Mouse (Mus musculus): ENCODE data around the gene Gm17783.
"Not testable (repeated sequence)": the region's sequence is repeated elsewhere in the genome, so short reads cannot be mapped to it uniquely, and the experiment has no call there.

The Gm17783 gene

GRCm38 (mm10) chr16:45531950-45532349 is at the start of gene Gm17783:
Gene Gm17783 (minus strand): TSS chr16:45532050.
- DNase-seq (ENCODE audit: low read depth): no peak

DNA sequence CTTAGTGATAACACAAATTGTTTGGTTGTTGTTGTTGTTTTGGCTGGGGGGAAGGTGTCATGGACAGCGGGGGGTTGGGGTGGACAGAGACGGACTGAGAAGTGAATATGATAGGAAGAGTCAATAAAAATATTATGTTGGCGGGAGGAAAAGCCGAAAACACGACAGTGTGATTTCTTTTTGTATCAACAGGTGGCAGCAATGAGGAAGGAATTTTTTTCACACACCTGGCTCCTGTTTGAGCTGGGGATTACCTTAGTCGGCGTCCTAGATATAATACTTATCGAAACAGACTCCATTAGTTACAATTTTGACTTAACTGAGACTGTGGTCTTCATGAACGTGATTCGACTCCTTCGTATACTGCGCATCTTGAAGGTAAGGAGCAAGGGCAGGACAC is 48.0 kb upstream of the Gm17783 start:
- no peak for DNase-seq (ENCODE audit: low read depth)

DNA sequence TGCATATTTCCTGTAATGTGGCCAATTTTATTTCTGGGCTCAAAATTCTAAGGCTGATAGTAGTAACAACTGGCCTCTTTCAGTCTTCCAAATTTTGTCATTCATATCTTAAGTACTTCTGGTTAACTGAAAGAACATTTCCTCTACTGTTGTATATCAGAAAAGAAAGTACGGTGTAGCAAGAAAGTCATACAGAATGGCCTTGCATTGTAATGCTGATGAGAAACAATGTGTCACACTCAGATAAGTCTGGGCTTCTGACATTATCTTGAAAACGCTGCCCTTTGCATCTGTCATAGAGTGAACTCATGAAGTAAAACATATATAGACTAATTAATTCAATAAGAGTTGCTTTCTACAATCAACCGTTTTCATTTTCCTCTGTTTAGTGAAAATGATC is 40.5 kb upstream of the Gm17783 start:
- DNase-seq (ENCODE audit: low read depth): no peak

DNA sequence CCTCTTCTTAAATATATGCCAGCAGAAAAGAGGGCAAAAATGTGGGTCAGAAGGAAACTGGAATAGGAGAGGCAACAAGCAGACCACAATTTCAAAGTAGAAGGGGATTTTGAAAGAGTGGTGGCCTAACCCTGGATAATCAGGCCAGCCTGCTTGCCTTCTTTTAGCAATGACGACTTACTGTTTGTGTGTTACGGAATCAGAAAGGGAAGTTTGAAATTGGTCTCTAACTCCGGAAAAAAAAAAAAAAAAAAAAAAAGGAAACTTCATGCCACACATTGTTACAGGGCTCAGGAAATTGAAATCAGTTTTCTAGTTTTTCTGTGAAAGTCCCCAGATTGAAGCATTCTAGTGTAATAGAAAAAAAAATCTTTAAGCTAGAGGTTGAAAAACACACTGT is 29.9 kb upstream of the Gm17783 start:
- DNase-seq (ENCODE audit: low read depth): no peak

DNA sequence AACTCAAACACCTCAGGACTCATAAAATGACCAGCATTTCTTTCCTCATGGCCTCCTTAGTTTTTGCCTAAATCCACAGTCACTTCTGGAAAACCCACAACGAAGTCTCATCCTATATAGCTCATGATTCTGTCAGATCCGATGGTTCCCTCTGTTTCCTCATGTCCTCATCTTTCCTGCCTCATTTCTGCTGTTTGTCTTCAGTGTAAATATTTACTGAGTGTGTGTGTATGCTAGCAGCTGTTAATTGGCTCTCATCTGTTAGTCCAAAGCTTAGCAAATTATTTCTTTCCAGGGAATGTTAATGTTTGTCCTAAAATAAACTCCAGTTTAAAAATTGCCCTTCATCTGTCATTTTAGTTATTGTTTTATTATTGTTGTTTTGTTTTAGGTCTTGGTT is 19.7 kb upstream of the Gm17783 start:
- DNase-seq (ENCODE audit: low read depth): no peak

DNA sequence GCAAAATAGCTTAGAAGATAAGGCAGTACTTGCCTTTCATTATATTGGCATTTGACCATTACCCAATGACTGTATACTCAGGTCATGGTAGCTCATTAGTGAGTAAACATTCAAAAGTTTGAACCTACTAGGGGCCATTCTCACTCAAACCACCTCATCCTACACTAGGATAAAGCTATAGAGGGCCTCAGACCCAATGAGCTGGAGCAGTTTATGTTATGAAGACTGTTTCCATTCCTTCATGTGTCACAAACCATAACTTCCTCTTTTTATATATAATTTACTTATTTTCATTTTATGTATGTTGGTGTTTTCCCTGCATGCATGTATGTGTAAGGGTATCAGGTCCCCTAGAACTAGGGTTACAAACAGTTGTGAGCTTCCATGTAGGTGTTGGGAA is 16.1 kb upstream of the Gm17783 start:
- DNase-seq (ENCODE audit: low read depth): no peak

- DNase-seq (ENCODE audit: low read depth): no peak
These were observed 12.5 kb upstream of the Gm17783 start for GRCm38 (mm10) chr16:45544341-45544740.

DNA sequence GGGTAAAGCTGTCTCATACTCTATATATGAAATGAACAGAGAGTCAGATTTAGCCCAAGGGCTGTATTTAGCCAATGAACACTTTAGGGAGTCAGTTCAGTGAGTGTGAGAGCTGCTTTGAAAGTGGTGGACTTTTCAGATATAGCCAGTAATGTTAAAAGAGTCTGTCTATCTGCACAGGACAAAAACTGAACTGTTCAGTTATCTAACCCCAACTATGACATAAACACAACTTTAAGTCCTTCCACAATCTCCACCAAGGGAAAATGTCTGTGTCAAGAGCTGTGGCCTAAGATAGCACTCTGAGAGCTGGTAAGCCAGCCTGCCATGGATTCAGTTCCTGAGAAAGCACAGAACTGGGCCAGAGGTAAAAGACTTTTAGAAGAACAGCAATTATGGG is 10.3 kb upstream of the Gm17783 start:
- DNase-seq (ENCODE audit: low read depth): no peak

GRCm38 (mm10) chr16:45538342-45538741 is 6.5 kb upstream of the Gm17783 start:
- DNase-seq (ENCODE audit: low read depth): not testable (repeated sequence)

GRCm38 (mm10) chr16:45535009-45535408 is 3.2 kb upstream of the Gm17783 start, which contains the start of gene Slc9c1:
Gene Slc9c1 (plus strand): TSS chr16:45535309.
- peak; percentile 10 for DNase-seq (ENCODE audit: low read depth)

DNA sequence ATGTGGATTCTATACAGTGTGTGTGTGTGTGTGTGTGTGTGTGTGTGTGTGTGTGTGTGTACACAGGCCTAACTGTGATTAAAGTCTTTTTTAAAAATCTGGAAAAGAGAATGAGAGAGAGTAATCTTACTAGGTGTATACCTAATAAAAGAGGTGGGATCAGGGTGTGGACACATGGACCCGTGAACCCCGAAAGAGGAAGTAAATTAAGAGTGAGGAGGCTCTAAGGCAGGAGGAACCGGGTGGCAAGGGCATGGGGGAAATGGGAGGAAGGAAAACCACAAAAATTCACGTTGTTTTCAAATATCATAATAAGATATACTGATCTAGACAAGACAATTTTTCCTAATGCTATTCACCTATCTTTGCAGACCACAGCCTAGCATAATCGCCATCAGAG is 6.3 kb downstream of the Gm17783 start:
- DNase-seq (ENCODE audit: low read depth): no peak

GRCm38 (mm10) chr16:45495326-45495725 is 36.5 kb downstream of the Gm17783 start:
- no peak for DNase-seq (ENCODE audit: low read depth)

GRCm38 (mm10) chr16:45492927-45493326 is 38.9 kb downstream of the Gm17783 start, which contains the start of gene Gm609:
Gene Gm609 (minus strand): TSS chr16:45492969.
- DNase-seq (ENCODE audit: low read depth): no peak

GRCm38 (mm10) chr16:45476991-45477390 is 54.9 kb downstream of the Gm17783 start:
- no peak for DNase-seq (ENCODE audit: low read depth)

DNA sequence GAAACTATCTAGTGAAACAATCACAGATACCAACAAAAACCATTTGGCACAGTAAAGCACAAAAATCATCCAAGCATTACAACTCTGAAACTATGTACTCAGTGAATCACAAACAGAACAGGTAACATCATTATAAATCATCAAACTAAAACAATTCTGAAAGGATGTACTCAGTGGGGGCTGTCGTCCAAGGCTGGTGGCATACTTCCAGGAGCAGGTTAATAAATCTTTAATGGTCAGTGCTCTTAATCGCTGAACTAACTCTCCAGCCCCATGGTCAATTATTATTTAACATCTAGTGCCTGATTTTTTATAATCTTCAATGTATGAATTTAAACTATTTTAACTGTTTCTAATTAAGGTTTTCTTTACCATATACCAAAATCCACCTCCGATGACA is 60.0 kb downstream of the Gm17783 start:
- DNase-seq (ENCODE audit: low read depth): not testable (repeated sequence)
